Mouse (Mus musculus) intestine, embryonic 15.5 days (tissue): ENCODE data around the gene Prss43. TPM values are rescaled to one million over a fixed set of nuclear protein-coding genes. Genes with fewer than 3 reads are reported as not detected.

ENCODE experiments used
- ATAC-seq: fragments of 200-750 bp; cut with Nextera tagmentation; 2 replicates; pipeline ENCODE4 v1.8.0; 2017; ENCODE audit warnings: moderate TSS enrichment, moderate library complexity
- H3K27ac ChIP-seq: fragments of 300-500 bp; sonication (generic); 2 replicates; pipeline ENCODE4 v1.5.1; 2015; ENCODE audit warnings: mild to moderate bottlenecking, inconsistent platforms
- H3K27me3 ChIP-seq: fragments of 300-500 bp; sonication (generic); replicated peaks from 2 replicates; pipeline ENCODE4 v1.6.1; 2015; ENCODE audit warnings: inconsistent platforms
- H3K36me3 ChIP-seq: fragments of 300-500 bp; sonication (generic); 2 replicates; pipeline ENCODE4 v1.6.1; 2015; ENCODE audit warnings: inconsistent platforms
- H3K4me1 ChIP-seq: fragments of 300-500 bp; sonication (generic); replicated peaks from 2 replicates; pipeline ENCODE4 v1.6.1; 2015; ENCODE audit warnings: inconsistent platforms
- H3K4me2 ChIP-seq: fragments of 300-500 bp; sonication (generic); replicated peaks from 2 replicates; pipeline ENCODE4 v1.6.1; 2015; ENCODE audit warnings: mild to moderate bottlenecking, inconsistent platforms
- H3K4me3 ChIP-seq: fragments of 300-500 bp; sonication (generic); replicated peaks from 2 replicates; pipeline ENCODE4 v1.5.1; 2015; ENCODE audit warnings: inconsistent platforms
- H3K9ac ChIP-seq: fragments of 300-500 bp; sonication (generic); 2 replicates; pipeline ENCODE4 v1.6.1; 2015; ENCODE audit warnings: inconsistent platforms
- H3K9me3 ChIP-seq: fragments of 300-500 bp; sonication (generic); 2 replicates; pipeline ENCODE4 v1.6.1; 2016; ENCODE audit warnings: inconsistent platforms
- WGBS: fragments of 180-500 bp; shearing (Covaris S2); methylation state at CpG from one replicate; pipeline ENCODE4 v1.1.7; 2015; 5-methylcytosine and 5-hydroxymethylcytosine counted together
- polyA plus RNA-seq: library from polyadenylated mRNA; unstranded; fragments of >200 nt; fragmentation: Nextera tagmentation; extraction: Ambion mirVana; gene quantifications from 2 replicates; pipeline ENCODE4 v1.2.1, GENCODE M21; 2015

The Prss43 gene
- not detected in 2 replicates for polyA plus RNA-seq

DNA sequence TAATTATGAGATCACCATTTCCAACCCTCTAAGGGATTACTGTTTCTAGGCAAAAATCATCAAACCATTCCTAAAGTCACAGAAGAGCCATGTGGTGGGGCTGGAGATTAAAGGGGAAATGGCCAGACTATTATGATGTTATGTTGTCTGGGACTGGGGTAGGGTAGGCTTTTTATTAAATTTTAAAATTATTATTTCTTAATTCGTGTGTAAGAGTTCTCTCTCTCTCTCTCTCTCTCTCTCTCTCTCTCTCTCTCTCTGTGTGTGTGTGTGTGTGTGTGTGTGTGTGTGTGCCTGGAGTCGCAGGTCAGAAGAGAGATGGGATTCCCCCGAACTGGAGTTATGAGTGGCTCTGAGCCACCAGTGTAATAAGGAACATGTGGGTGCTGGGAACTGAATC lies at the start of gene Prss43:
Gene Prss43, plus strand, starts transcription at position 301 of the 400 bp plus-strand sequence.
- no peak for ATAC-seq
- WGBS = 76% methylated on average over 3 of the region's 3 CpGs
- no peak within 1 kb of the TSS for H3K9ac ChIP-seq

DNA sequence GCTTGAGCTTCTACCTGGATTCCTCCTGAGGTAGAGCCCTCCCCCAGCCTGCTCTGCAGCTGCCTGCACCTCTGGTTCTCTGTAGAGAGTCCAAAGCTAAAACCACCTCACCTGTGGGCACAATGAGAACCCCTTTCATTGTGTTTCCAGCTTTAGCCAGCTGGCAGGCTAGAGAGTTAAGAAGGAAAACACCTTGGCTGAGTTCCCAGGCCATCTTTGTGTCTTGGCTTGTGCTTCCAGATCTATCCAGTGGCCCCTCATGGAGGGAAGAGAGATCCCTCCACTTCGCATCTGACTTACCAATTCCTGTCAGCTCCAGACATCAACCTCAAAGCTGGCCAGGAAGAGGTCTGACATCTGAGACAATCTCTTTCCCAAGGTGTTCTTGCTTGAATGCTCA lies 48.4 kb upstream of the Prss43 start:
- no peak overlapping the region for H3K27ac ChIP-seq
- peaks cover 21% of the 10 kb centered on the region for H3K4me1 ChIP-seq
- H3K9ac ChIP-seq = no peak overlapping the region
- H3K9me3 ChIP-seq = no peaks in the 10 kb centered on the region
- 0 out of 2 replicates have a peak, but pooled peaks cover 4% of the 10 kb centered on the region for H3K27me3 ChIP-seq
- H3K4me3 ChIP-seq = no peak overlapping the region
- H3K36me3 ChIP-seq = no peaks in the 10 kb centered on the region
- no peak for ATAC-seq
- 74% methylated on average over 1 of the region's 1 CpGs for WGBS
- no peak overlapping the region for H3K4me2 ChIP-seq

More for the DNA sequence above, at the start of gene Prss43:
- no peaks in the 10 kb centered on the region for H3K4me1 ChIP-seq
- no peak within 1 kb of the TSS for H3K4me2 ChIP-seq
- no peaks in the 10 kb centered on the region for H3K27me3 ChIP-seq
- H3K4me3 ChIP-seq = no peak within 1 kb of the TSS
- no peaks in the 10 kb centered on the region for H3K9me3 ChIP-seq
- no peak within 1 kb of the TSS for H3K27ac ChIP-seq
- H3K36me3 ChIP-seq = no peaks in the 10 kb centered on the region

DNA sequence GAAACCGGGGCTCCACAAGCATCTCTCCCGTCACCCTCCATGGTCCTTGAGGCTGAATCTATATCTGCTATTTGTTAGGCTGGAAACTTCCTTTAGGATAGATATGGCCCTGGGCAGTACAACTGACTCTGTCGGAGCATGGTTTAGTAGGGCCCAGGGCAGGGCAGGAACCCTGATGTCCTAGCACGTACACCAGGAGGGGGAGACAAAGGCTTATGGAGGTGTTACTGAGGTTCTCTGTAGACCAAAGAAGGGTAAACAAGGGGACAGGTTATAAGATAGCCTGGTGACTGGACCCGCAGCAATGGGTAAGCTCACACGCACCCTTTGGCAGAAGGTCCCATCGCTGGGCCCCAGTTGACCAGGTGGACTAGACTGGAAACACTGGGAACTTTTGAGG lies 47.9 kb upstream of the Prss43 start:
- H3K4me1 ChIP-seq = peaks cover 21% of the 10 kb centered on the region
- no peaks in the 10 kb centered on the region for H3K9me3 ChIP-seq
- no peak for ATAC-seq
- no peak overlapping the region for H3K27ac ChIP-seq
- 73% methylated on average over 7 of the region's 7 CpGs for WGBS
- no peak overlapping the region for H3K9ac ChIP-seq
- 0 out of 2 replicates have a peak, but pooled peaks cover 4% of the 10 kb centered on the region for H3K27me3 ChIP-seq
- no peak overlapping the region for H3K4me3 ChIP-seq
- no peak overlapping the region for H3K4me2 ChIP-seq
- no peaks in the 10 kb centered on the region for H3K36me3 ChIP-seq

DNA sequence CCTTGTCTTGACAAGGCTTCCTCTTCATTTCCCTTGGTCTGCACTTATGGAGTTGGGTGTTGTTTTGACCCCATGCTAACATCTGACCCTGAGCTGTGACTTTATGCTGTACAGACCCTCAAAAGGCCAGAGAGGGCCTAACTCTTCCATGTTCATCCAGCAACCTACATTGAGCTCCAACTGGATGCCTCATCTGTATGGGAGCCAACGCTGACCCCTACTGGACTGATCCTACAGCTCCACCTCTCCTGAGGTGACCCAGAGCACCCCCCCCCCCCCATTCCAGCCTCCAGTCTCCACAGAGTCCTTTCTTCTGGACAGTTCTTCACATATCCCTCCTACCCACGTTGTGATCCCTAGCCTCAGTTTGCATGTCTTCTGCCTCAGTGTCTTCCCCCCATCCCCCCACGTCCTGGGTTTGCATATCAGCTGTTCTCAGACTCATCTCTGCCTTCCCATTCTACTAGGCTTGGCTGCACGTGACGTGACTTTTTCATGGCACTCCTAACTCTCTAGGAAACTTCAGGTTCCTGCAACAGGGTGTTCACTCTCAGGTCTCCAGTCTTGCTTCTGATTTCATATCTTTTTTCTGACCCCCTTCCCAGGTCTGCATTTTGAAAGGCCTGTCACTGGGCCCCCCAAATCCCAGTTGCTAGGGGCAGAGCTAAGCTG lies 47.1 kb upstream of the Prss43 start:
- 65% methylated on average over 5 of the region's 5 CpGs for WGBS
- no peak overlapping the region for H3K27ac ChIP-seq
- ATAC-seq = no peak

DNA sequence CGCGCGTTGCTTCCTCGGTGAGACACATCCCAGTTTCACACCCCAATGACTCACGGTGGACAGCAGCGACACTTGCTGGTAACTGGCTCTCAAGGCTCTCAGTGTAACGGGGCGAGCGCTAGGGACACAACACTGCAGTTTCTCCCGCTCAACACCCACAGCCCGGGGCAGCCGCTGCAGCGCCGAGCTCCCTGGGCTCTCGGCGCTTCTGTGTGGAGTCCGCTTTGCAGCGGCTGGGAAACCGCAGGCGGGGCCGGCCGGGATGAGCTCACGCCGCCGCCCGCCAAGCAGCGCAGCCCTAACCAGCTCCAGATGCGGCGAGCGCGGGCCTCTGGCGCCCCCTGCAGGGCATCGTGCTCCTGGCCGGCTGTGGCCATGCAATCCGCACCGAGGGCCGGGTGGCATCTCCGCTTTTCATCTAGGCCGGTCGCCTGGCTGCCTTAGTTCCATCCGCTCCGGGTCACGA lies 45.2 kb upstream of the Prss43 start:
- 0 out of 2 replicates have a peak, but pooled peaks cover 4% of the 10 kb centered on the region for H3K27me3 ChIP-seq

More for the DNA sequence above, 47.1 kb upstream of the Prss43 start:
- no peak overlapping the region for H3K9ac ChIP-seq
- H3K4me2 ChIP-seq = no peak overlapping the region
- H3K9me3 ChIP-seq = no peaks in the 10 kb centered on the region
- no peaks in the 10 kb centered on the region for H3K36me3 ChIP-seq
- H3K27me3 ChIP-seq = 0 out of 2 replicates have a peak, but pooled peaks cover 4% of the 10 kb centered on the region
- no peak overlapping the region for H3K4me3 ChIP-seq
- peaks cover 21% of the 10 kb centered on the region for H3K4me1 ChIP-seq

DNA sequence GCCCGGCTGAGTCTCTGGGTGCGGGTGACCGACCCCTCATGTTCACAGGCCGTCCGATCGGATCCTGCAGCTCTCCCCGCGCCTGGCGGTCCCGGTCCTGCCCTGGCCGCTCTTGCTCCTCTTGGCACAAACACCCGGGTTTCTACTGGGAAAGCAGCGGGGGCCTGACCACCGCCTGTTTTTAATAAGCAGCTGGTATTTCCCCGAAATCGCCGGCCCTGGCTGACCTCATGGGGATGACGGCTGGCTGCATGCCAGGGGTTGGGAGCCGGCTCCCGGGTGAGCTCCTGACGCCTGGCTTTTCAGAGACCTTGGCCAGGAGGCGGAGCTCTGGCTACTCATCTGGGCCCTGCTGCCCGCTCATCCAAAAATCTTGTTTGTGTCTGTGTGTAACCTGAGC lies 44.8 kb upstream of the Prss43 start:
- peak; percentile 72 for ATAC-seq
- Histone ChIP-seq H3K27ac (peak overlapping the region; percentile 81), H3K27me3 (0 out of 2 replicates have a peak, but pooled peaks cover 4% of the 10 kb centered on the region), H3K9me3 (no peaks in the 10 kb centered on the region), H3K4me1 (peaks cover 14% of the 10 kb centered on the region), H3K4me3 (peak overlapping the region; percentile 48), H3K9ac (peak overlapping the region; percentile 66), H3K4me2 (peak overlapping the region; percentile 95), H3K36me3 (no peaks in the 10 kb centered on the region)
- 1% methylated on average over 23 of the region's 23 CpGs for WGBS

More for the DNA sequence above, 45.2 kb upstream of the Prss43 start:
- peak overlapping the region; percentile 81 for H3K27ac ChIP-seq
- H3K4me2 ChIP-seq = peak overlapping the region; percentile 95
- H3K4me1 ChIP-seq = peaks cover 14% of the 10 kb centered on the region
- H3K4me3 ChIP-seq = peak overlapping the region; percentile 48
- no peaks in the 10 kb centered on the region for H3K36me3 ChIP-seq
- WGBS = under 1% methylated on average over 43 of the region's 43 CpGs
- peak overlapping the region; percentile 66 for H3K9ac ChIP-seq
- peak; percentile 97 for ATAC-seq
- no peaks in the 10 kb centered on the region for H3K9me3 ChIP-seq

DNA sequence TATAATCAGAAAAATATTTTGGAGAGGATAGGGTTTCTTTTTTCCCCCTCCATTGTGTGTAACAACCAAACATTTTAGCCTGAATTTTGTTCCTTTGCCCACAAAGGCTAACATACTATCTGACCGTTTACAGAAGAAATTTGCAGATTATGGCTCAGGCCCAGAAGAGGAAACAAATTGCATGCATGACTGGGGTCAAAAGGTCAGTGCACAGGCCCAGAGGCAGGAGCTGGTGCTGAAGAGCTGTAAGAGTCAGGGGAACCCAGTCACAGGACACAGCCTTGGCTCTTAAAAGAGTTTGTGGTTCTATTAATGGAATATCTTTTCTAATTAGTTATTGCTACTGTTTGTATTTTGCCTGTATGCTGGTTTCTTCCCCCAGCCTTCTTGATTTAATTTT lies 42.9 kb upstream of the Prss43 start:
- Histone ChIP-seq H3K27ac (no peak overlapping the region), H3K27me3 (0 out of 2 replicates have a peak, but pooled peaks cover 4% of the 10 kb centered on the region), H3K9ac (no peak overlapping the region), H3K9me3 (no peaks in the 10 kb centered on the region), H3K4me1 (peaks cover 14% of the 10 kb centered on the region), H3K36me3 (no peaks in the 10 kb centered on the region), H3K4me3 (no peak overlapping the region), H3K4me2 (no peak overlapping the region)
- WGBS = 25% methylated on average over 1 of the region's 1 CpGs
- ATAC-seq = no peak

DNA sequence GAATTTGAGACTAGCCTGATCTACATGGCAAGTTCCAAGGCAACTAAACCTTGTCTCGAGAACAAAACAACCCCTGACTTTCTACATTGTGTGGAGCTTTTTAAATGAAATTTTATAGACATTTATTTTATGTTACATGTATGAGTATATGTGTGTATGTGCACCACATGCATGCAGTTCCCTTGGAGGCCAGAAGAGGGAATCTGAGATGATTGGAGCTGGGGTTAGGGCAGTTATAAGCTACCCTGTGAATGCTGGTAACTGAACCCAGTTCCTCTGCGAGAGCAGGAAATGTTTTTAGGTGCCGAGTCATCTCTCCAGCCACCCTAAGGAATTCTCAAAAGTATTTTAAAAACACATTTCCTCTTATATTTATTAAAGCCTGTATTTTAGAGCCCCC lies 38.3 kb upstream of the Prss43 start:
- Histone ChIP-seq H3K9me3 (no peaks in the 10 kb centered on the region), H3K27me3 (no peaks in the 10 kb centered on the region), H3K4me1 (no peaks in the 10 kb centered on the region), H3K4me2 (no peak overlapping the region), H3K4me3 (no peak overlapping the region), H3K9ac (no peak overlapping the region), H3K36me3 (no peaks in the 10 kb centered on the region), H3K27ac (no peak overlapping the region)
- 92% methylated on average over 3 of the region's 3 CpGs for WGBS
- ATAC-seq = no peak

DNA sequence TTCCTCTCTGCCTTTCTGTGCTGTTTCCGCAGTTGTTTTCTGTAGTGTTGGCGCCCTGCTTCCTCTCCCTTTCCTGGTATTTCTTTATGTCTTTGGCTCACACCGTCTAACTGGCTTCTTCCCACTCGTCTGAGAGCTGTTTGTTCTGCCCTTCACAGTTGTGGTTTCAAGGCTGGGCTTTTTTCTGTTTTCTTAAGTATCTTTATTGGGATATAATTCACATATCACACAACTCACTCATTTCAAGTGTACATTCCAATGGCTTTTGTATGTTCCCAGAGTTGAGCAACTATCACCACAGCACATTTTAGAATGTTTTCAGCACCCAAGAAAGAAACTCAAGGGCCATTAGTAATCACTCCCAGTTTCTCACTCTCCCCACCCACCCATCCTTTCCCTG lies 36.0 kb upstream of the Prss43 start:
- H3K9ac ChIP-seq = no peak overlapping the region
- no peak for ATAC-seq
- H3K4me2 ChIP-seq = no peak overlapping the region
- H3K4me3 ChIP-seq = no peak overlapping the region
- no peaks in the 10 kb centered on the region for H3K4me1 ChIP-seq
- no peaks in the 10 kb centered on the region for H3K9me3 ChIP-seq
- no peaks in the 10 kb centered on the region for H3K36me3 ChIP-seq
- H3K27ac ChIP-seq = no peak overlapping the region
- WGBS = 66% methylated on average over 4 of the region's 4 CpGs
- H3K27me3 ChIP-seq = no peaks in the 10 kb centered on the region

DNA sequence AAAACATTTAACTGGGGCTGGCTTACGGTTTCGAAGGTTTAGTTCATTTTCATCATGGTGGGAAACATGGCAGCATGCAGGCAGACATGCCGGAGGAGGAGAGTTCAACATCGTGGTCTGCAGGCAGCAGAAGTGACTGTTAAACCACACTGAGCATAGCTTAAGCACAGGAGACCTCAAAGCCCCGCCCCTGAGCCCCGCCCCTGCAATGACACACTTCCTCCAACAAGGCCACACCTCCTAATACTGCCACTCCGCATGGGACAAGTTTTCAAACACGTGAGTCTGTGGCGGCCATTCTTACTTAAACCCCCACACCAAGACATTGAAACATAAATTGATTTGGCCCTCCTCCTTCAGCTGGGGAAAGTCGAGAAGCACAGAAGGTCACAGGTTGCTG lies 29.5 kb upstream of the Prss43 start:
- Histone ChIP-seq H3K36me3 (no peaks in the 10 kb centered on the region), H3K27ac (no peak overlapping the region), H3K4me3 (no peak overlapping the region), H3K9me3 (no peaks in the 10 kb centered on the region), H3K27me3 (no peaks in the 10 kb centered on the region), H3K4me1 (no peaks in the 10 kb centered on the region), H3K4me2 (no peak overlapping the region), H3K9ac (no peak overlapping the region)
- ATAC-seq = no peak
- WGBS = 83% methylated on average over 10 of the region's 10 CpGs

DNA sequence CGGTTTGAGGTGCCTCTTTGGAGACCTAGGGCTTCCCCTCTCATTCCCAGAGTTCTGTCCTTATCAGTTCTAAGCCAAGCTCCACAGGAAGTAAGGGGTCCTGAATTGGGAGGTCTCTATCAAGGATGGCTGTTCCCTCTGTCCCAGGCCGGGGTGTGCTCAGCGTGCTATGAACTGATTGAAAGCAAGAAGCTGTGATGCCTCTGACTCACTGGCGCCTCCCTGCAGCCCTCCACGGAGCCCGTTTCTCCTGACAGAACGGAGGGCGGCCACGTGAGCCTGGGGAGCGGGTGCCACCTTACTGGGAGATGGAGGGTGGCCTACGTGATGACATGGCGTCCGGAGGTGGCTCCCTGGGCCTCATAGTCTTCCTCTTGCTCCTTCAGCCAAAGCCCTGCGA lies 28.6 kb upstream of the Prss43 start, which contains the start of gene Prss42:
Gene Prss42, plus strand, starts transcription at position 301 of the 400 bp plus-strand sequence.
- Histone ChIP-seq H3K4me3 (no peak within 1 kb of the TSS), H3K4me2 (no peak within 1 kb of the TSS), H3K27me3 (no peaks in the 10 kb centered on the region), H3K9ac (no peak within 1 kb of the TSS), H3K4me1 (no peaks in the 10 kb centered on the region), H3K27ac (no peak within 1 kb of the TSS), H3K36me3 (no peaks in the 10 kb centered on the region), H3K9me3 (no peaks in the 10 kb centered on the region)
- WGBS = 93% methylated on average over 14 of the region's 14 CpGs
- no peak for ATAC-seq

DNA sequence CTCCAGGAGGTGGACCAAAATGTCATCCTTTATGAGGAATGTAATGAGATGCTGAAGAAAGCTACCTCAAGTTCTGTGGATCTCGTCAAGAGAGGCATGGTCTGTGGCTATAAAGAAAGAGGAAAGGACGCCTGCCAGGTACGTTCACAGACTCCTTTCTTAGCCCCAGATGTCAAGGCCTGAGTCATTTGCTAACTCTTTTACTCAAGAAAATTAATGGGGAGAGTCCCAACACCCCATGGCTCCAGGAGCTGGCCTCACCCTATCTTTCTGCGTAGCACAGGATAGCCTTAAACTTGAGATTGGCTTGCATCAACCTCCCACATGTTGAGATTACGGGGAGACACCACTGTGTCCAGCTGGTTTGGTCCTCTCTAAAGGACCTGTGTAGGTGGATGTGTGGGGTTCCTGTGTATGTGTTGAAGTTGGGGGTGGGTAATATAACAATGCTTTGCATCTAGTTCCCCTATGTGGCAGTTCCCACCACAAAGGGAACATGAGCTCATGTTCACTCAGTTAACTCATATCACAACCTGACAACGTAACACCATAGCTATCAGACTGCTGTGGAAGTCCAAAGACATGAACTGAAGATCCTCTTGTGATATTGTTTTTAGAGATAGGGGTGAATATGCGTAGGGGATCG lies 25.5 kb upstream of the Prss43 start:
- ATAC-seq = no peak
- H3K27ac ChIP-seq = no peak overlapping the region
- WGBS = 88% methylated on average over 8 of the region's 8 CpGs
- no peak overlapping the region for H3K9ac ChIP-seq
- no peak overlapping the region for H3K4me2 ChIP-seq
- no peak overlapping the region for H3K4me3 ChIP-seq
- H3K27me3 ChIP-seq = no peaks in the 10 kb centered on the region
- no peaks in the 10 kb centered on the region for H3K36me3 ChIP-seq
- no peaks in the 10 kb centered on the region for H3K4me1 ChIP-seq
- H3K9me3 ChIP-seq = no peaks in the 10 kb centered on the region
